Mouse (Mus musculus) small intestine, adult 2 months (tissue): ENCODE results near the gene Retreg2. TPM values are rescaled to one million over a fixed set of nuclear protein-coding genes. Genes with fewer than 3 reads are reported as not detected.

Experiments used
- H3K27ac ChIP-seq: fragments of 200-500 bp; 2 replicates; pipeline ENCODE4 v1.5.1; 2012; ENCODE audit warnings: low read depth, low read length, control low read depth, inconsistent platforms; ENCODE audit not compliant: insufficient read depth
- H3K27me3 ChIP-seq: fragments of 200-500 bp; 2 replicates; pipeline ENCODE4 v1.6.1; 2012; ENCODE audit warnings: mild to moderate bottlenecking, moderate library complexity, low read length, inconsistent platforms; ENCODE audit not compliant: control insufficient read depth, insufficient read depth
- H3K36me3 ChIP-seq: fragments of 200-500 bp; 2 replicates; pipeline ENCODE4 v1.6.1; 2012; ENCODE audit warnings: mild to moderate bottlenecking, low read length, control low read depth, inconsistent platforms; ENCODE audit not compliant: control insufficient read depth, insufficient read depth
- H3K4me1 ChIP-seq: fragments of 200-500 bp; 2 replicates; pipeline ENCODE4 v1.6.1; 2012; ENCODE audit warnings: low read length, inconsistent platforms, mixed read lengths; ENCODE audit not compliant: control insufficient read depth, insufficient read depth, insufficient read length
- H3K4me3 ChIP-seq: fragments of 200-500 bp; 2 replicates; pipeline ENCODE4 v1.5.1; 2012; ENCODE audit warnings: low read depth, mild to moderate bottlenecking, control low read depth, inconsistent platforms, low read length, moderate library complexity
- CTCF ChIP-seq: fragments of 200-500 bp; IDR thresholded peaks from 2 replicates; pipeline ENCODE4 v1.5.1; 2012; ENCODE audit warnings: low read depth, mild to moderate bottlenecking, control low read depth, inconsistent platforms, low read length, moderate library complexity, mixed read lengths; ENCODE audit not compliant: insufficient replicate concordance, insufficient read length; ENCODE audit errors: extremely low read depth
- POLR2A ChIP-seq: fragments of 200-500 bp; IDR thresholded peaks from 2 replicates; pipeline ENCODE4 v1.6.1; 2012; ENCODE audit warnings: low read depth, mild to moderate bottlenecking, control low read depth, inconsistent platforms, low read length, moderate library complexity
- WGBS: fragments of 180-500 bp; shearing (Covaris S2); methylation state at CpG from one replicate; pipeline ENCODE4 v1.1.7; 2018; 5-methylcytosine and 5-hydroxymethylcytosine counted together
- polyA plus RNA-seq: library from polyadenylated mRNA; depleted of rRNA; stranded (reverse); fragments of >200 nt; gene quantifications from 2 replicates; pipeline ENCODE4 v1.2.3, GENCODE M21; 2012; rRNA removed

Gene Retreg2
- 47.4 and 113 TPM in 2 replicates for polyA plus RNA-seq

DNA sequence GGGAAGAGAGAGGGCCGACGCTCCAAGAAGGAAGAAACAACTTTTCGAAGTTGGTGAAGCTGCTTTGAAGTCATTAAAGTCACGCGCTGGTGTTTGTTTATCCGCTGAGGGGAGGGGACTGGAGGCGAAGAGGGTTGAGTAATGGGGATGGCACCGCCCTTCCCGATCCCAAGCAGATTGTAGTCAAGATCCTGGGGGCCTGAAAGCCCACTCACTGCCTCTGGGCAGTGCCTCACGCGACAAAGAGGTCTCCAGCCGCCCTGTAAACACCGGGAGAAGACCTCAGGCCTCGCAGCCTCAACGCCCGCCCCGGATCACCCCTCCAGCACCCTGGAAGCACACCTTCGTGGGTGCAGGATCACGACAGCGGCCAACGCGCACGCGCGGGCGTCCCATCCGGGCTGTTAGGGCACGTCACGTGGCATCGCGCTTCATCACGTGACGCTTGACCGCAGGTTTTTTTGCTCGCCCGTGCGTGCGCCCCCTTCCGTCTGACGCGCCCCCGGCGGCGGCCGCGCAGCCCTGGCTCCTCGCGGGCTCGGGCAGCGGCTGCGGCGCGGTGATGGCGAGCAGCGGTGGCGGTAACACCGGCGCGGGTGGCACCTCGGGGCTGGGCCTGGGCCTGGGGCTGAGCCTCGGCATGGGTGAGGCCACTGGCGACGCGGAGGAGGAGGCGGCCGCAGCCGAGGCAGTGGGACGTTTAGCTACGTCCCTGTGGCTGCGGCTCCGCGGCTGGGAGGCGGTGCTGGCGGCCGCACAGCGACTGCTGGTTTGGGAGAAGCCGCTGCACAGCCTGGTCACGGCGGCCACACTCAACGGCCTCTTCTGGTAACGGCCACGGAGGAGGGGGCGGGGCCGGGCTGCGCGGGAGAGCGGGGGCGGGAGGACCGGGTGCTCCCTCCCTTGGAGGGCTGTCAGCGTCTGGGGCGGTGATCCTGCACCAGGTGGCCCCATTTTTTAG is at the start of gene Retreg2, which contains the start of gene Cnppd1:
Gene Retreg2 (plus strand): TSS at position 478 of the 961 bp plus-strand sequence.
Gene Cnppd1 (minus strand): TSS at position 411 of the 961 bp plus-strand sequence.
- no peaks in the 10 kb centered on the region for H3K27me3 ChIP-seq
- TF ChIP-seq POLR2A (peak; percentile 58), CTCF (peak; percentile 52; the same call in 1 of the 2 replicates)
- H3K36me3 ChIP-seq: peaks cover 47% of the 10 kb centered on the region
- no peaks in the 10 kb centered on the region for H3K4me1 ChIP-seq
- under 1% methylated on average over 89 of the region's 91 CpGs for WGBS
- peak within 1 kb of the TSS; percentile 95 for H3K27ac ChIP-seq
- H3K4me3 ChIP-seq: peak within 1 kb of the TSS; percentile 77

- Histone ChIP-seq H3K27me3 (no peaks in the 10 kb centered on the region), H3K4me3 (no peak overlapping the region), H3K36me3 (no peaks in the 10 kb centered on the region), H3K4me1 (peaks cover 7% of the 10 kb centered on the region; the same call in 1 of the 2 replicates), H3K27ac (no peak overlapping the region)
- TF ChIP-seq POLR2A: no peak
- no peak for TF ChIP-seq CTCF
- WGBS: 82% methylated on average over 3 of the region's 3 CpGs
These were observed 20.4 kb upstream of the Retreg2 start for GRCm38 (mm10) chr1:75122211-75122610.

GRCm38 (mm10) chr1:75124346-75125321 is 17.9 kb upstream of the Retreg2 start, which contains the start of gene Nhej1:
Gene Nhej1 (minus strand): TSS chr1:75125200.
- TF ChIP-seq CTCF: peak; percentile 94
- peak; percentile 57 for TF ChIP-seq POLR2A
- peak within 1 kb of the TSS; percentile 72 for H3K4me3 ChIP-seq
- H3K4me1 ChIP-seq: peaks cover 12% of the 10 kb centered on the region; the same call in 1 of the 2 replicates
- no peaks in the 10 kb centered on the region for H3K36me3 ChIP-seq
- peak within 1 kb of the TSS; percentile 98 for H3K27ac ChIP-seq
- no peaks in the 10 kb centered on the region for H3K27me3 ChIP-seq
- 1% methylated on average over 56 of the region's 56 CpGs for WGBS

- no peak for TF ChIP-seq POLR2A
- no peak for TF ChIP-seq CTCF
- Histone ChIP-seq H3K27me3 (no peaks in the 10 kb centered on the region), H3K27ac (peak overlapping the region; percentile 98), H3K4me3 (no peak overlapping the region), H3K36me3 (no peaks in the 10 kb centered on the region), H3K4me1 (peaks cover 12% of the 10 kb centered on the region; the same call in 1 of the 2 replicates)
- WGBS: 26% methylated on average over 5 of the region's 5 CpGs
These were observed 17.2 kb upstream of the Retreg2 start for GRCm38 (mm10) chr1:75125418-75125817.

DNA sequence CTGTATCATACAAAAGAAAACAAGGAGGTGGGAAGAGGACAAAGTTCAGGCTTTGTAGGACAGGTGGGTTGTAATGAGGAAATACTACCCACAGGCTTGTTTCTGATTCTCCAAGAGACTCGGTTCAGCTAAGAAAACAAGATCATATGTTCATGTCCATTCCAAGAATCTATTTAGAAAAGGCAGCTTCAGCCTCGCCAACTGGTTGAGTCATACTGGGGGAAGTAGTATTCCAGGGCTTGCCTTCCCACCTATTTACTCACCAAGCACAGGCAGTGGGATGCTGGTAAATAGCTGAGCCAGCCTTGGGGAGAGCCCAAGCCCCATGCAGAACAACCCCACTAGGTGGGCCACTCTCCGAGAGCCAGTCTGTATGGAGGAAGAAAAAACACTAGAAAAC is 13.9 kb upstream of the Retreg2 start:
- 28% methylated on average over 3 of the region's 3 CpGs for WGBS
- Histone ChIP-seq H3K27me3 (no peaks in the 10 kb centered on the region), H3K36me3 (no peaks in the 10 kb centered on the region), H3K4me1 (peaks cover 13% of the 10 kb centered on the region; the same call in 1 of the 2 replicates), H3K4me3 (no peak overlapping the region), H3K27ac (peak overlapping the region; percentile 24; the same call in 1 of the 2 replicates)
- TF ChIP-seq CTCF: no peak
- TF ChIP-seq POLR2A: no peak

DNA sequence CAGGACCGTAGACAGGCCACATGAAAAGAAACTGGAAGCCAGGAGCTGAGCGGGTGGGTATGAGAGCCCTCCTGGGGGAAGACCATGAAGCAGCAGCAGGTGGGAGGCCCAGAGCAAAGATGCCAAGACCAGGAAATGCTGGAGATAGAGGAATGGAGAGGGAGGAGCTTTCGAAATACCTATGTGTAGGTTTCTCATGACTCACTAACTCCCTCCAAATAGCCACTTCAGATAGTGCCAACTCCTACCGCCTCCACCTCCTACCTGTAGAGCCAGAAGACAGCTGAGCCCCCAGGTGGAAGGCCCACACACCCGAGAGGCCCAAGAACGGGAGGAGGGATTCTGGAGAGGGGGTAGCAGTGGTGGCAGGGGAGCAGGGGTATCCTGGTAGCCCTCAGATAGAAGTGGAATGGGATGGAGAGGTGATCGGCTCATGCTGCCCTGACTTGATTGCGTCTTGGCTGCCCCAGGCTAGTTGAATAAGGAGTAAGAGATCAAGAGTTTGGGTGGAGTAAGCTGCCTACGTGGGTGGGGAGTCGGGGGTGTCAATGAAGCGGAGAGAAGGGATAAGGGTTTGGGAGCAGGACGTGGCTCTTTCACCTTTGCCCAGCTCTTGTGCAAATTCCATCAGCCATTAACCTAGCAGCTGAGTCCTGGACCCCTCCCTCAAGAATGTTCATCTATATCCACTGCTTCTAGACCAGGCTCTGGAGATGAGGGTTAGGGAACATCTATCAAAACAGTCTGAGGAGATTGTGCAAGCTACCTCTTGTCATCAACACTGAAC is 9.0 kb upstream of the Retreg2 start, which contains the start of gene Slc23a3:
Gene Slc23a3 (minus strand): TSS at position 470 of the 787 bp plus-strand sequence.
- TF ChIP-seq POLR2A (no peak), CTCF (no peak)
- peaks cover 10% of the 10 kb centered on the region; the same call in 1 of the 2 replicates for H3K4me1 ChIP-seq
- 28% methylated on average over 12 of the region's 12 CpGs for WGBS

More for the DNA sequence above, 9.0 kb upstream of the Retreg2 start, which contains the start of gene Slc23a3:
- Histone ChIP-seq H3K27me3 (no peaks in the 10 kb centered on the region), H3K27ac (no peak within 1 kb of the TSS), H3K4me3 (no peak within 1 kb of the TSS), H3K36me3 (peaks cover 30% of the 10 kb centered on the region)
